Mouse (Mus musculus) embryonic facial prominence, embryonic 15.5 days (tissue): ENCODE measurements around the gene Atpaf1. TPM values are rescaled to one million over a fixed set of nuclear protein-coding genes. Genes with fewer than 3 reads are reported as not detected.

ENCODE experiments used
- polyA plus RNA-seq: library from polyadenylated mRNA; unstranded; fragments of >200 nt; fragmentation: Nextera tagmentation; extraction: Ambion mirVana; gene quantifications from 2 replicates; pipeline ENCODE4 v1.2.1, GENCODE M21; 2015

Atpaf1 gene
- polyA plus RNA-seq, 1 experiment from 2014 or later = 51.1 TPM

Other genes with a start within 250 kb of the Atpaf1 start
- gene Cyp4a31, start 221.2 kb upstream of the Atpaf1 start, polyA plus RNA-seq = not detected in 2 replicates
- not detected in 2 replicates for gene Cyp4a32, start 183.8 kb upstream of the Atpaf1 start, polyA plus RNA-seq
- 4.3 and 4.4 TPM in 2 replicates for gene Cyp4b1, start 137.1 kb upstream of the Atpaf1 start, polyA plus RNA-seq
- gene Efcab14, start 47.1 kb upstream of the Atpaf1 start, polyA plus RNA-seq = 41.1 and 45.7 TPM in 2 replicates
- gene Tex38, start 3.8 kb upstream of the Atpaf1 start, polyA plus RNA-seq = 0.35 TPM in 2 replicates
- 14.5 and 15.5 TPM in 2 replicates for gene Mob3c, start 43.3 kb downstream of the Atpaf1 start, polyA plus RNA-seq
- gene Mknk1, start 54.4 kb downstream of the Atpaf1 start, polyA plus RNA-seq = 33.1 and 33.2 TPM in 2 replicates
- not detected in 2 replicates for gene Kncn, start 99.6 kb downstream of the Atpaf1 start, polyA plus RNA-seq
- gene 6430628N08Rik, start 105.9 kb downstream of the Atpaf1 start, polyA plus RNA-seq = 0.23 TPM in 1 of 2 replicates, not detected in the other
- gene Dmbx1, start 155.1 kb downstream of the Atpaf1 start, polyA plus RNA-seq = 3.3 TPM in 2 replicates
- 7.0 and 8.5 TPM in 2 replicates for gene Faah, start 233.1 kb downstream of the Atpaf1 start, polyA plus RNA-seq